Mouse (Mus musculus): ENCODE measurements around the gene Gm14434.
"Not testable (repeated sequence)": the region's sequence is repeated elsewhere in the genome, so short reads cannot be mapped to it uniquely, and the experiment has no call there.

GRCm38 (mm10) chr2:176423294-176423693 is 63.3 kb downstream of the Gm14434 start, which contains the start of gene Gm14435:
- TF ChIP-seq CTCF (IDR thresholded peaks at IDR 0.05 in 2 of 3, conservative IDR thresholded peaks at IDR 0.05 in 1 of 3; ENCODE audit: control insufficient read depth in 1 of 3, insufficient read depth in 1 of 3, low read depth in 2 of 3, low read length in 3 of 3, poor library complexity in 1 of 3, severe bottlenecking in 1 of 3); ETS1 (IDR thresholded peaks at IDR 0.05; ENCODE audit: low read depth, low read length); POLR2A (IDR thresholded peaks at IDR 0.05; ENCODE audit: control insufficient read depth in 1 of 2, insufficient read depth in 1 of 2, low read depth in 1 of 2, low read length in 2 of 2, poor library complexity in 1 of 2); KAT2A (conservative IDR thresholded peaks at IDR 0.05; ENCODE audit: low read depth, low read length); ELF1 (IDR thresholded peaks at IDR 0.05; ENCODE audit: low read depth, low read length); NELFE (IDR thresholded peaks at IDR 0.05; ENCODE audit: low read depth, low read length); RCOR1 (IDR thresholded peaks at IDR 0.05; ENCODE audit: low read depth, low read length); SMC3 (IDR thresholded peaks at IDR 0.05; ENCODE audit: low read depth, low read length); MAX (IDR thresholded peaks at IDR 0.05; ENCODE audit: low read length); MAFK (IDR thresholded peaks at IDR 0.05; ENCODE audit: borderline replicate concordance, low read depth, low read length); CHD1 (IDR thresholded peaks at IDR 0.05; ENCODE audit: low read depth, low read length); JUND (IDR thresholded peaks at IDR 0.05; ENCODE audit: low read depth, low read length); UBTF (IDR thresholded peaks at IDR 0.05; ENCODE audit: borderline replicate concordance, insufficient read depth, low read depth, low read length): not testable (repeated sequence)

Measured in MEL (cell line).